Mouse (Mus musculus): ENCODE measurements around the gene Tbck. TPM values are rescaled to one million over a fixed set of nuclear protein-coding genes. Genes with fewer than 3 reads are reported as not detected.

Tbck gene
- polyA plus RNA-seq, 1 experiment: 9.6 TPM

DNA sequence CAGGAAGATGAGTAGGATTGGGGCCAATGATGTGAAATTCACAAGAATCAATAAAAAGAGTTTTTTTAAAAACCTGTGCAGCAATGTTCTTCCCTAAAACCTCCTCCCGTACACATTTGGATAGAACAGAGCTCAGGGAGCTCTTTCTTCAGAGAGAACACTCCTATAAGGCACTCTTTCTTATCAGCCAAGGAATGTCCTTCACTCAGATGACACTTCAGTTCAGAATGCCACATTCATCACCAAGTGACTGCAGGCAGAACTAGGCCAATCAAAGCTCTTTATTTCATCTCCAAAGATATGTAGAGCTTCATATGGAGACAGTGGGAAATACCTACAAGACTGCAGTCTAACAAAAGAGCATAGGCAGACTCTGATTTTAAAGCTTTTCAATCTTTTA is 116.3 kb downstream of the Tbck start:
- Histone ChIP-seq H3K4me1 (ENCODE audit: control insufficient read depth, insufficient read depth, insufficient read length, low read length) (no peaks in the 10 kb centered on the region), H3K4me3 (ENCODE audit: insufficient read depth, low read depth, low read length) (no peak overlapping the region), H3K27ac (replicated peaks; ENCODE audit: low read depth, low read length) (no peak overlapping the region)

DNA sequence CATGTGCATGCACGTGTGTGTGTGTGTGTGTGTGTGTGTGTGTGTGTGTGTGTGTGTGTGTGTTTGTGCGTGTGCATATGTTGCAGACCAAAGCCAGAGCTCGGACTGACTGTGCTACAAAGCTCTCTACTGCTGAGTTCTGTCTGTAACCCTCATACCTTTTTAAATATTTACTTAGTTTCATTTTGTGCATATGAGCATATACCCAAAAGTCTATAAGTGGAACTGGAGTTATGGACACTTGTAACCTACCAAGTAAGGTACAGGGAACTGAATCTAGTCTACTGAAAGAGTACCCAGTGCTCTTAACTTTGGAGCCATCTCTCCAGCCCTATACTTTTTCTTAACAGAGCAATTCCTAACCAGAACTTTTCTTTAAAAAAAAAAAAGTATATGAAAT is 118.0 kb downstream of the Tbck start:
- Histone ChIP-seq H3K27ac (replicated peaks; ENCODE audit: low read depth, low read length) (no peak overlapping the region), H3K4me1 (ENCODE audit: control insufficient read depth, insufficient read depth, insufficient read length, low read length) (no peaks in the 10 kb centered on the region), H3K4me3 (ENCODE audit: insufficient read depth, low read depth, low read length) (no peak overlapping the region)

DNA sequence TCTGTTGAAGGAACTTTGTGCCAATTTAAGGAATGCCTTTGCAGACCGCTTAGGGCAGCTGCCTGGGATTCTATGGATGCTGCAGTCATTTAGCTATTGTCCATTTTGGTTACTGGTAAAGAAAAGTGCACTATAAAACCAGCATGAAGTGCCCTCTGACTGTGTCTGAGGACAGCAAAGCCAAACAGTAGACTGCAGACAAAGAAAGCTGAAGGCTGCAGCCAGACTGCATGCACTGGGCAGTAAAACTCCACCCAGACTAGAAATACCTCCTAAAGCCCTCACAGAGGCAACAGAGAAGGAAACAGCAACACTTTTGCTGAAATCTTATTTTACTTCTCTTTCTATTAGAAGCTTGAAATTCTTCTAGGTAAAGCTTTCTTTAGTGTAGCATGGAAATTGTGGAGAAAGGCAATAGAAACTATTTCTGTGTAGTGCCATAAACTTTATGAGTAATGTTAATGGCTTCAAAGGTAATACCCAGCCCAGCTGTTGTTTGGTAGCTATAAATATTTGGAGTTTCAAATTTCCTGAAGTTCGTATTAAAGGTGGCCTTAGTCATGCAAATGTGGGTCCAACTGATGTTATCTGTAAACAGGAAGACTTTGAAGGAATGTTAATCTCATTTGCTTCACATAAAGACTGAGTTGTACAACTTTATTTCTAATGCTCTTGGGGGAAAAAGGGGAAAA is 124.1 kb downstream of the Tbck start:
- Histone ChIP-seq H3K4me1 (ENCODE audit: control insufficient read depth, insufficient read depth, insufficient read length, low read length) (peaks cover 2% of the 10 kb centered on the region; the same call in 1 of the 2 replicates), H3K27ac (replicated peaks; ENCODE audit: low read depth, low read length) (no peak overlapping the region), H3K4me3 (ENCODE audit: insufficient read depth, low read depth, low read length) (no peak overlapping the region)

DNA sequence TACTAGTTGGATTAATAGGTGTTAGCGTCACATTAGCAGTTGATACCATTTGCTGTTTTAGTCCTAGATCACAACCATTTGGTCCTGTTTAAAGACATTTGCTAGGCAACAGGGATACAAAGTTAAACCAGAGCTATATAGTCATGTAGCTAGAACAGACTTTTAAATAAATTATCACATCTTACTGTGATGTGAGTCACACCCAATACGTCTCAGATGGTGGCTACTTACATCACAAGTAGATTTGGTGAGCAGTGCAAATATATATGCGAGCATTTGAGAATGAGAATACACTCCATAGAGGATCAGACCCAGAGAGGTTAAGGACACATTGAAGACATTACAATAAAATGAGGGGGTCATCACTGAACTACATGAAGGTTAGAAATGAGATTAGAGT is 125.0 kb downstream of the Tbck start:
- H3K4me3 ChIP-seq (ENCODE audit: insufficient read depth, low read depth, low read length): no peak overlapping the region
- H3K27ac ChIP-seq (replicated peaks; ENCODE audit: low read depth, low read length): no peak overlapping the region
- peaks cover 2% of the 10 kb centered on the region; the same call in 1 of the 2 replicates for H3K4me1 ChIP-seq (ENCODE audit: control insufficient read depth, insufficient read depth, insufficient read length, low read length)

DNA sequence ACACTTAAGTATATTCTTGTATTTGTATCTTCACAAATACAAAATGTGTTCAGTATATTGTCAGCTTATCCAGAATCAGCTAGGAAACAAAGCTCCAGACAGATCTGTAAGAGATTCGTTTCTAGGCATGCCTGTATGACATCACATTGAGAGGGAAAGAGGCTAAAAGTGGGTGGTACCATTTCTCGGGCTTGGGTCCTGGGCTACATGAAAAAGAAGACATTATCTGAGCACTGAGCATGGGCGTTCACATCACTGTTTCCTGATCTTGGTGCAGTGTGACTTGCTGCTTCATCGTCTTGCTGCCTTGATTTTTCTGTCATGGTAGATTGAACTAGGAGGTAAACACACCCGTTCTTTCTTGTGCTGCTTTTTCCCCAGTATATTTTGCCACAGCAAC is 127.8 kb downstream of the Tbck start:
- no peak overlapping the region for H3K4me3 ChIP-seq (ENCODE audit: insufficient read depth, low read depth, low read length)
- peaks cover 2% of the 10 kb centered on the region; the same call in 1 of the 2 replicates for H3K4me1 ChIP-seq (ENCODE audit: control insufficient read depth, insufficient read depth, insufficient read length, low read length)
- no peak overlapping the region for H3K27ac ChIP-seq (replicated peaks; ENCODE audit: low read depth, low read length)

DNA sequence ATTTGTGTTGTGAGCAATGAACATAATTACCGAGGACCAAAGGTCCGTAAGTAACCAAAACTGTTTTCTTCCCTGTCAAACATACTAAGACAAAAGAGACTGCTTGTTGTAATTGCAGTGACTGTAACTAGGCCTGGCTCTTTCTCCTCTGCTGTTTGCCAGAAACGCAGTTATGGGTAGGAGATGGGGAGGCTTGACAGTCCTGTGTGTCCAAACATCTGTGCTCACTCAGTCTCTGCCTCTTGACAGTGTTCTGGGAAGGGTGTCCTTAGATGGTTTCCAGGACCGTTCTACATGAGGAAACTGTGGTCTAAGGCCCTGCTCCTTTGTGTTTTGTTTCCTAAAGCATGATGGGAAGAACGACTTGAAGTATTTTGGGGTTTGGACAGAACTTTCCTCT is 128.4 kb downstream of the Tbck start:
- H3K4me3 ChIP-seq (ENCODE audit: insufficient read depth, low read depth, low read length): no peak overlapping the region
- peaks cover 2% of the 10 kb centered on the region; the same call in 1 of the 2 replicates for H3K4me1 ChIP-seq (ENCODE audit: control insufficient read depth, insufficient read depth, insufficient read length, low read length)
- H3K27ac ChIP-seq (replicated peaks; ENCODE audit: low read depth, low read length): no peak overlapping the region

DNA sequence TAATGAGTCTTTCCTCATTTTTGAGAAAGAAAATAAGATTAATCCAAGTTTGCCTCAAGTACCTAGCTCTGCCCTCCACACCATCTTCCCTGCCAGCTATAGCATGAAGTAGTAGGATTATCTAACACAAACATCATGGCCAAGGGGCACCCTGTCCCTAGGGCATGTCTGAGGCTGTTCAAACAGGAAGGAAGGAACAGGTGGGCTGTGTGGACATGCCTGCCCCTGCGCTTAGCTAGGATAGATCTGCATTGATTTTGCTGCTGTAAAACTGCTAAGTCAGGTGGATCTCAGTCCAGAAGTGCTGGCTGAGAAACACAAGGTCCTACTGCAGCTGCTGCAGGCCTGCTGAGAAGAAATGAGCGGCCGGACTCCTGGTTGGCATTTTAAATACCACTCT is 129.2 kb downstream of the Tbck start:
- no peak overlapping the region for H3K4me3 ChIP-seq (ENCODE audit: insufficient read depth, low read depth, low read length)
- H3K27ac ChIP-seq (replicated peaks; ENCODE audit: low read depth, low read length): no peak overlapping the region
- no peaks in the 10 kb centered on the region for H3K4me1 ChIP-seq (ENCODE audit: control insufficient read depth, insufficient read depth, insufficient read length, low read length)

DNA sequence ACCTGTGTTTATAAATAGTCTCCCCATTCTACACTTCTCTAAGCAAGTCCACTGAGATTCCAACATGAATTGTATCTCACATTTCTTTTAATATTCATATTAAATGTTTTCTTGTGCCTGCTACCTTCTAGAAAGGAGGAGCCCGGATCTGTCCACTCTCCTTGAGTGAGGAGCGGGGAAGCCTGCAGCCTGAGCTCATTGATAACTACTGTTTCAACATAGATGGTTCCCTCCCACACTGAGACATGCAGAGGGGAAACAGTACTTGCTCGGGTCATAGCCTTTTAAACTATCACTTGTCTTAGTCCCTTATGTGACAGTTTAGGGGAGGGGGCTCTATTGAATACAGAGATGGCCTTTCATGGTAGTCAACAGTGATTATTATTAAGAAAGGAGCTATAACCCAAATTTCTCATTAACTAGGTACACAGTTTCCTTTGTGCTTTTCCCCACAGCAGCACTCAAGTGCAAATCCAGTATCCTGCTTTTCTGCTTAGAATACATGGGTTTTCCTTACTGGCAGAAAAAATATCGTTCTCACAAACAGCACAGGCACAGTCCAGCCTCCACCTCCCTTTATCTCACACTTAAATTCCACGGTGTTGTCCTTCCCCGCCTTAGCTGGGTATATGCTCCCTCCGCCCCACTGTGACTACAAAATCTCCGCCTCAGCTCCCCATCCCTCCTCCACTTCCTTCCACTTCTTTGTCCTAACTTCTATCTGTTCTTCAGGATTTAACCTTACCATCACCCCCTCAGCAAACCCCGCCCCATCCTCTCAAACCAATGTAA is 130.0 kb downstream of the Tbck start:
- H3K4me1 ChIP-seq (ENCODE audit: control insufficient read depth, insufficient read depth, insufficient read length, low read length): no peaks in the 10 kb centered on the region
- no peak overlapping the region for H3K27ac ChIP-seq (replicated peaks; ENCODE audit: low read depth, low read length)
- H3K4me3 ChIP-seq (ENCODE audit: insufficient read depth, low read depth, low read length): no peak overlapping the region

DNA sequence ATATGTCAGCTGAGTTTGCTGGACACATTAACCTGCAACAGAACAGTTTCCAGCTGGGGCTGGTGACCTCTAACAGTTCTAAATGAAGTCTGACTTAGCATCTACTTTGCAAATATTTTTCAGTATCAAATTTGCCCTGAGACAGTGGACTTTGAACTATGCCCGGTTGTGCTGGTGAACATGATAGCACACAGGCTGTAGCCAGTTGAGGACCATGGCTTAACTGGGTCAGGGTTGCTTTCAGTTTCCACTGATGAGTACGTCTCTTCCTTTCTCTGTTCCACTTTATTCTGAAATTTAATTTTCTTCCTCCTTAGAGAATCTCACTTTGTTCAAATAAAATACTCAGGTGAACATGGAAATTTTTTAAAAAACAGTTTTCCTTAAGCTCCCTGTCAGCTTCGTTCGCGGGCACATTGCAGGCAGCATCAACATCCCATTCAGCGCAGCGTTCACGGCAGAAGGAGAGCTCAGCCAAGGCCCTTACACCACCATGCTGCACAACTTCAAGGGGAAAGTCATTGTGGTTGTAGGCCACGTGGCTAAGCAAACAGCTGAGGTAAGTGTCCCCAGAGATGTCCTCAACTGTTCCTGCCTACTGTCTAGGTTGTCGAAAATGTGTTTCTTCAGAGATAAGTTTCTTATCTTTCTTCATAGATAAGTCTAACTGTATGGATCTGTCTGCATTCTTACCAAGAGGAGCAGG is 131.0 kb downstream of the Tbck start:
- no peak overlapping the region for H3K4me3 ChIP-seq (ENCODE audit: insufficient read depth, low read depth, low read length)
- H3K27ac ChIP-seq (replicated peaks; ENCODE audit: low read depth, low read length): no peak overlapping the region
- no peaks in the 10 kb centered on the region for H3K4me1 ChIP-seq (ENCODE audit: control insufficient read depth, insufficient read depth, insufficient read length, low read length)

DNA sequence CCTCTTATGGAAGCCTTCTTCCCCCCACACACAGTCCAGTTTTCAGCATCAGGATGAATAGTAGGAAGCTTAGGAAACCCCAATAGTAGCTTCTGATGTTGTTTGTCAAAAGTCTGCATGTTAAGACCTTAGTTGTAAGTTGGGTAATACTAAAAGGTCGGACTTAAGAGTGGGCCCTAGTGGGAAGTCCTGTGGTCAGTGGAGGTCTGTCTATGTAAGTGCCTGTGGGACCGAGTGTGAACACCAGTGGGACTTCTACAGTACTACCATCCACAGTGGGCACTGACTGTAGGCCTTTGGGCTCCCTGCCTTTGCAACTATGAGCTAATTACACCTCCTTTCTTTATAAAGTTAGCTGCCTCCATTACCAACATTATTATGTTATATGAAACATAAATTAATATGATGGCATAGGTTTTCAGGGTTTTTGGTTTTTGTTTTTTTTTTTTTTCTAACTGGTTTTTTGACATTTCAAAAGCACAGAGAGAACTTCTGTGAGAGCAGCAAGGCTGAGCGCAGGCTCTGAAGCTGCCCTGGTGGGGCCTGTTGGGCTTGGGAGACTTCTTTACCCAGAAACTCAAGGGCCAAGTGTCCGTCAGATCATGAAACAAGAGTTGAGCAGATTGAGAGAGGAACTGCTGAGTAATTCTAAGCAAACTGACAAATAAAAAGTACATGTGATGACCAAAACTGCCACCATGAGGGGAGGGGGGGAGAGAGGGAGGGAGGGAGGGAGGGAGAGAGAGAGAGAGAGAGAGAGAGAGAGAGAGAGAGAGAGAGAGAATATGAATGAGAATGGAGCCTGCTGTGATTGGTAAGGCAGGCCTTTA is 131.8 kb downstream of the Tbck start:
- Histone ChIP-seq H3K4me3 (ENCODE audit: insufficient read depth, low read depth, low read length) (no peak overlapping the region), H3K27ac (replicated peaks; ENCODE audit: low read depth, low read length) (no peak overlapping the region), H3K4me1 (ENCODE audit: control insufficient read depth, insufficient read depth, insufficient read length, low read length) (no peaks in the 10 kb centered on the region)

DNA sequence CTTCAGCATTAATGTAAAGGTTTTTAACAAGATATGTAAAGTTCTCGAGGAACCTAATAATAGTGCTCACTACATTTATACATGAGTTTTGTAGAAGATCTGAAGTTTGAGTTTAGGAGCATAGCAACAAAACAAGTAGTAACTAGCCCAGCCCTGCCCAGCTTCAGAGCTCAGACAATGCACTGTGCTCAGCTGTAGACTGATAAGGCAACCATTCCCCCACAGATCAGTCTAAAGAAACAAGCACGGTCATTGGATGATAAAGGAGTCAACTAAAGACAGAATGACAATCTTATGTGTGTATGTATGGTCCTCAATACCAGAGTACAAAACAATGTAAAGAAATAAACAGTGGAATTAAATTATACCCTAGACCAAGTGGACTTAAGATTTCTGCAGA is 135.5 kb downstream of the Tbck start:
- H3K4me3 ChIP-seq (ENCODE audit: insufficient read depth, low read depth, low read length): no peak overlapping the region

DNA sequence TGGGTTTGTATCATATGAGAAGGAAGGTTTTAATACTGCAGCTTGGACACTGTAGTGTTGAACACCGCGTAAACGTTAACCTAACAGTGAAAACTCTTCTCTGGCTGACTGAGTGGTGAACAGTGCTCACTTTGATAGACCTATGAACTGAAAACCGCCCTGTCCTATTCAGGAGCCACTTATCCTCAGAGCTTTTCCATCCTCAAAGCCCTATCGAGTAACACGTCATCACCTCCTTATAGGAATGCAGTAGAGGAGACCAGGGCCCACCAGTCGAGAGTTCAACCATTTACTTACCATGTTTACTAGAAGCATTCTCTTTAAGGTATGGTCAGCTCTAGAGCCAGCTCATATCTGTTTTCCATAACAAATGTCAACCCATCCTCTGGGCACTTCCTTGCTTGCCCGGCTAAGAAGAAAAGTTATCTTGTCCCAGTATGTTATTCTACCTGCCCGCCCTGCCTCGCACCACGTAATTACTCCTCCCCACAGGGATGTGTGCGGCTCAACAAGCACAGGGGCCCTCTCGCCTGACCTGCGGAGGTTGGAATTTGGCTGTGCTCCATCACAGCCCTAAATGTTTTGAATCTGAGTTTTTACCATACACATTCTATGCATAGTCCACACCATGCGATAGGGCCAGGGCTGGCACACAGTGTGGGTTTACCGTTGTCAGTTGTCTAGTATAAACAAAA is 147.4 kb downstream of the Tbck start:
- H3K4me3 ChIP-seq (ENCODE audit: insufficient read depth, low read depth, low read length): no peak overlapping the region
- H3K4me1 ChIP-seq (ENCODE audit: control insufficient read depth, insufficient read depth, insufficient read length, low read length): no peaks in the 10 kb centered on the region
- no peak overlapping the region for H3K27ac ChIP-seq (replicated peaks; ENCODE audit: low read depth, low read length)

More for the DNA sequence above, 135.5 kb downstream of the Tbck start:
- Histone ChIP-seq H3K4me1 (ENCODE audit: control insufficient read depth, insufficient read depth, insufficient read length, low read length) (no peaks in the 10 kb centered on the region), H3K27ac (replicated peaks; ENCODE audit: low read depth, low read length) (no peak overlapping the region)

DNA sequence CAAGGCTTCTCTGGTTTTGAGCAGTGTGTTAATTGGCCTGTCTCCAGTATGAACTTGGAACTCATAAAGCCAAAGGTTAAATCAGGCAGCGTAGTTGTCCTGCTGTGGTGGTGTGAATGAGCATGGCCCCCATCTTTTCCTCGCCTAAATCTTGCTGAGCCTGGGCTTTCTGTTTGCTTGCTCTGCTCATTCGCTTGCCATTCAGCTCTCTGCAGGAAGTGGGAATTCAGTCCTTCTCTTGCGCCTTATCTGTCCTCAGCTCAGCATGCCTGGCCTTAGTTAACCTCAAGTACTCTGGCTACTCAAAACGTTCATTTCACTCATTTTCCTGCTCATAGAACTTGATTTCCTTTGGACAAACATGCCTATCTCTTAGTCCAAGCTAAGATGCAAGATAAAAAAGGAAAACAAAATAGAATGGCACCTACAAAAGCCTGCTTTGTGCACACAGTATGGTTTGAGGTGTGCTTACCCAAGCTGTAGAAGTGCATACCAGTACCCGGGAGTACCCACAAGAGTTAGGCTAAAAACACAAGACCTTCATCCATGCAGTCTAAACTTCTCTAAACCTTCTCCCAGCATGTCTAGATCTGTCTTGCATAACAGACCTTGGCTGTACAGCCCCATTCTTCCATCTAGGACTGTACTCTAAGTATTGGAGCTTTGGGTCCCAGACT is 151.3 kb downstream of the Tbck start:
- H3K4me3 ChIP-seq (ENCODE audit: insufficient read depth, low read depth, low read length): no peak overlapping the region
- H3K4me1 ChIP-seq (ENCODE audit: control insufficient read depth, insufficient read depth, insufficient read length, low read length): no peaks in the 10 kb centered on the region
- H3K27ac ChIP-seq (replicated peaks; ENCODE audit: low read depth, low read length): no peak overlapping the region

DNA sequence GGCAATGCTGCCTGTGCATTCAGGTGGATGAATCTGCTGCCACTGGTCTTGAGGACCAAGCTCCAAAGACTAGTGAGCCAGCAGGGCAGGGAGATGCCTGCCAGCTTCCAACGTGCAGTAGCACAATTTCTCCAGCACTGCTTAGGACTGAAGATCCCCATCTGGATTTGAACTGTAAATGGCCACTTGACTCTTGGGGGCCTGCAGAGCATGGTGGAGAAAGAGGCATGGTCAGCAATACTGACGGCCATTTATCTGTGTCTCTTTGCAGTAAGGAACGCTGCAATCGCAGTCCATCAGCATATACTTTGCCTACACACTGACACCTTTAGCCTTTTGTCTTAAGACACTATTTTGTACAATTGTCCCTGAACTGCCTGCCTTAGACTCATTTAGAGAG is 153.2 kb downstream of the Tbck start:
- no peaks in the 10 kb centered on the region for H3K4me1 ChIP-seq (ENCODE audit: control insufficient read depth, insufficient read depth, insufficient read length, low read length)
- no peak overlapping the region for H3K4me3 ChIP-seq (ENCODE audit: insufficient read depth, low read depth, low read length)
- H3K27ac ChIP-seq (replicated peaks; ENCODE audit: low read depth, low read length): no peak overlapping the region

Measured in brown adipose tissue, adult 24 weeks (tissue).